20 mouse cellular contexts compared by ENCODE assay signal in genomic region chr3:134602919-134603318, GRCm38 (mm10).
DNase-seq lines count a peak whose midpoint lies in the region; ATAC-seq and TF ChIP-seq lines count a peak whose summit lies in the region.
"Had no signal": no experiment of that assay in that cellular context is flagged by ENCODE, and none has a peak within 500 bp of the region (broad histone marks: within the 10 kb centered on the region; RNA-seq: fewer than 3 reads in every experiment).

No protein-coding gene starts in this region.

- no peak overlapping the region for H3K27ac ChIP-seq in embryonic facial prominence, embryonic 14.5 days (replicated peaks; ENCODE audit: low read depth, low read length)
- no peak overlapping the region for H3K27ac ChIP-seq in embryonic facial prominence, embryonic 10.5 days (replicated peaks)
- no peak overlapping the region for H3K27ac ChIP-seq in hindbrain, postnatal 0 days
- no peak overlapping the region for H3K27ac ChIP-seq in hindbrain, embryonic 10.5 days
- H3K27ac ChIP-seq in lung, embryonic 14.5 days (ENCODE audit: low read depth): no peak overlapping the region
- H3K27ac ChIP-seq: forebrain, embryonic 15.5 days; hindbrain, embryonic 12.5 days; limb, embryonic 13.5 days; liver, embryonic 14.5 days; neural tube, embryonic 13.5 days had no signal

- TF ChIP-seq CTCF in hindbrain, postnatal 0 days (IDR thresholded peaks at IDR 0.05; ENCODE audit: low read depth): no peak
- TF ChIP-seq CTCF in lung, embryonic 14.5 days (IDR thresholded peaks at IDR 0.05; ENCODE audit: low read depth): no peak
- no peak for TF ChIP-seq CTCF in lung, adult 2 months (IDR thresholded peaks at IDR 0.05; ENCODE audit: insufficient read depth, low read length)

- no peak overlapping the region for H3K4me2 ChIP-seq in embryonic facial prominence, embryonic 14.5 days (ENCODE audit: low read depth, low read length)
- no peak overlapping the region for H3K4me2 ChIP-seq in hindbrain, postnatal 0 days (ENCODE audit: low read depth, low read length)
- no peak overlapping the region for H3K4me2 ChIP-seq in lung, embryonic 14.5 days
- H3K4me2 ChIP-seq: forebrain, embryonic 15.5 days; hindbrain, embryonic 12.5 days; limb, embryonic 13.5 days; neural tube, embryonic 13.5 days had no signal

- no peak overlapping the region for H3K9ac ChIP-seq in embryonic facial prominence, embryonic 14.5 days (ENCODE audit: low read depth, low read length)
- H3K9ac ChIP-seq in hindbrain, postnatal 0 days (replicated peaks; ENCODE audit: low read length): no peak overlapping the region
- H3K9ac ChIP-seq in lung, embryonic 14.5 days: no peak overlapping the region
- H3K9ac ChIP-seq: forebrain, embryonic 15.5 days; hindbrain, embryonic 12.5 days; limb, embryonic 13.5 days; liver, embryonic 14.5 days; neural tube, embryonic 13.5 days had no signal

- H3K36me3 ChIP-seq in embryonic facial prominence, embryonic 14.5 days (ENCODE audit: control insufficient read depth, insufficient read depth, low read length): no peaks in the 10 kb centered on the region
- H3K36me3 ChIP-seq in embryonic facial prominence, embryonic 10.5 days (replicated peaks): no peaks in the 10 kb centered on the region
- H3K36me3 ChIP-seq in hindbrain, postnatal 0 days (ENCODE audit: insufficient read depth, low read length): no peaks in the 10 kb centered on the region
- no peaks in the 10 kb centered on the region for H3K36me3 ChIP-seq in hindbrain, embryonic 10.5 days
- H3K36me3 ChIP-seq in lung, embryonic 14.5 days (ENCODE audit: insufficient read depth): no peaks in the 10 kb centered on the region
- H3K36me3 ChIP-seq: forebrain, embryonic 15.5 days; hindbrain, embryonic 12.5 days; limb, embryonic 13.5 days; neural tube, embryonic 13.5 days had no signal

- H3K27me3 ChIP-seq in embryonic facial prominence, embryonic 14.5 days (replicated peaks; ENCODE audit: control insufficient read depth, insufficient read depth, low read length): no peaks in the 10 kb centered on the region
- no peaks in the 10 kb centered on the region for H3K27me3 ChIP-seq in embryonic facial prominence, embryonic 10.5 days (replicated peaks; ENCODE audit: low read depth, poor library complexity, severe bottlenecking)
- no peaks in the 10 kb centered on the region for H3K27me3 ChIP-seq in hindbrain, postnatal 0 days (ENCODE audit: insufficient read depth, low read length)
- no peaks in the 10 kb centered on the region for H3K27me3 ChIP-seq in hindbrain, embryonic 10.5 days (ENCODE audit: insufficient read depth, poor library complexity, severe bottlenecking)
- H3K27me3 ChIP-seq in lung, embryonic 14.5 days (ENCODE audit: insufficient read depth, low read length): no peaks in the 10 kb centered on the region
- H3K27me3 ChIP-seq: forebrain, embryonic 15.5 days; hindbrain, embryonic 12.5 days; limb, embryonic 13.5 days; neural tube, embryonic 13.5 days had no signal

- no peaks in the 10 kb centered on the region for H3K9me3 ChIP-seq in embryonic facial prominence, embryonic 14.5 days (ENCODE audit: control insufficient read depth, low read length)
- no peaks in the 10 kb centered on the region for H3K9me3 ChIP-seq in embryonic facial prominence, embryonic 10.5 days
- H3K9me3 ChIP-seq in hindbrain, postnatal 0 days (ENCODE audit: low read length): no peaks in the 10 kb centered on the region
- H3K9me3 ChIP-seq in hindbrain, embryonic 10.5 days: no peaks in the 10 kb centered on the region
- H3K9me3 ChIP-seq in lung, embryonic 14.5 days (ENCODE audit: low read depth, low read length): no peaks in the 10 kb centered on the region
- H3K9me3 ChIP-seq: forebrain, embryonic 15.5 days; hindbrain, embryonic 12.5 days; limb, embryonic 13.5 days; neural tube, embryonic 13.5 days had no signal

- no peak overlapping the region for H3K4me3 ChIP-seq in embryonic facial prominence, embryonic 14.5 days (ENCODE audit: low read depth, low read length)
- no peak overlapping the region for H3K4me3 ChIP-seq in embryonic facial prominence, embryonic 10.5 days
- no peak overlapping the region for H3K4me3 ChIP-seq in hindbrain, postnatal 0 days (ENCODE audit: low read length)
- H3K4me3 ChIP-seq in hindbrain, embryonic 10.5 days: no peak overlapping the region
- no peak overlapping the region for H3K4me3 ChIP-seq in lung, embryonic 14.5 days (ENCODE audit: low read depth, low read length)
- H3K4me3 ChIP-seq in lung, adult 2 months (replicated peaks; ENCODE audit: extremely low read depth, low read depth, low read length): no peak overlapping the region
- H3K4me3 ChIP-seq: forebrain, embryonic 15.5 days; hindbrain, embryonic 12.5 days; limb, embryonic 13.5 days; neural tube, embryonic 13.5 days had no signal

- peak; percentile 43 for DNase-seq in embryonic facial prominence, embryonic 14.5 days (ENCODE audit: low spot score)
- DNase-seq in embryonic facial prominence, embryonic 10.5 days (ENCODE audit: low spot score): no peak
- peak; percentile 40 for DNase-seq in hindbrain, postnatal 0 days (ENCODE audit: low spot score)
- no peak for DNase-seq in hindbrain, embryonic 10.5 days (ENCODE audit: low spot score)
- DNase-seq in lung, embryonic 14.5 days: peak; percentile 53
- DNase-seq in lung, adult 2 months: no peak
- peak; percentile 22 for DNase-seq in right cerebral cortex, postnatal 4 days
- no peak for DNase-seq in right cerebral cortex, adult 2 months (ENCODE audit: low spot score in 2 of 2)
- DNase-seq: B cell, adult 2 months; cerebellum, postnatal 36 days; gastrocnemius, postnatal 36 days; lung, postnatal 14 days; right cerebral cortex, postnatal 14 days; thymus, postnatal 36 days had no signal

- no peak for ATAC-seq in embryonic facial prominence, embryonic 14.5 days (ENCODE audit: low read depth)
- ATAC-seq in hindbrain, postnatal 0 days: no peak
- no peak; the same call in 1 of the 2 replicates for ATAC-seq in lung, embryonic 14.5 days (ENCODE audit: insufficient read depth)
- ATAC-seq: forebrain, embryonic 15.5 days; intestine, embryonic 16.5 days had no signal

- TF ChIP-seq POLR2A in lung, adult 2 months (IDR thresholded peaks at IDR 0.05; ENCODE audit: borderline replicate concordance, extremely low read depth, low read depth, low read length): no peak

- H3K4me1 ChIP-seq in embryonic facial prominence, embryonic 14.5 days (ENCODE audit: control insufficient read depth, insufficient read depth, low read length): no peaks in the 10 kb centered on the region
- 0 out of 2 replicates have a peak, but pooled peaks cover 4% of the 10 kb centered on the region for H3K4me1 ChIP-seq in embryonic facial prominence, embryonic 10.5 days
- H3K4me1 ChIP-seq in hindbrain, postnatal 0 days (ENCODE audit: insufficient read depth, low read length): no peaks in the 10 kb centered on the region
- H3K4me1 ChIP-seq in hindbrain, embryonic 10.5 days (replicated peaks): peaks cover 5% of the 10 kb centered on the region; the same call in 1 of the 2 replicates
- H3K4me1 ChIP-seq in lung, embryonic 14.5 days (ENCODE audit: insufficient read depth): no peaks in the 10 kb centered on the region
- no peaks in the 10 kb centered on the region for H3K4me1 ChIP-seq in lung, adult 2 months (ENCODE audit: control insufficient read depth, insufficient read depth, low read length)

- WGBS in embryonic facial prominence, embryonic 14.5 days: 48% methylated on average over 4 of the region's 4 CpGs
- WGBS in embryonic facial prominence, embryonic 10.5 days: 77% methylated on average over 4 of the region's 4 CpGs
- 28% methylated on average over 4 of the region's 4 CpGs for WGBS in hindbrain, postnatal 0 days
- WGBS in hindbrain, embryonic 10.5 days: 76% methylated on average over 4 of the region's 4 CpGs
- 39% methylated on average over 4 of the region's 4 CpGs for WGBS in lung, embryonic 14.5 days
- 54% methylated on average over 4 of the region's 4 CpGs for WGBS in lung, adult 2 months

Comparison
In these comparisons a context has a peak if more than half of its experiments do, and no peak if none do; other contexts are left out.
1. DNase-seq: peak in embryonic facial prominence, embryonic 14.5 days (single experiment), hindbrain, postnatal 0 days (single experiment), lung, embryonic 14.5 days (single experiment) and right cerebral cortex, postnatal 4 days (single experiment); none in embryonic facial prominence, embryonic 10.5 days (single experiment), hindbrain, embryonic 10.5 days (single experiment), lung, adult 2 months (single experiment) and right cerebral cortex, adult 2 months (0 of 2).